Comparison of ENCODE assay signal across 8 mouse cellular contexts in the genomic region with DNA sequence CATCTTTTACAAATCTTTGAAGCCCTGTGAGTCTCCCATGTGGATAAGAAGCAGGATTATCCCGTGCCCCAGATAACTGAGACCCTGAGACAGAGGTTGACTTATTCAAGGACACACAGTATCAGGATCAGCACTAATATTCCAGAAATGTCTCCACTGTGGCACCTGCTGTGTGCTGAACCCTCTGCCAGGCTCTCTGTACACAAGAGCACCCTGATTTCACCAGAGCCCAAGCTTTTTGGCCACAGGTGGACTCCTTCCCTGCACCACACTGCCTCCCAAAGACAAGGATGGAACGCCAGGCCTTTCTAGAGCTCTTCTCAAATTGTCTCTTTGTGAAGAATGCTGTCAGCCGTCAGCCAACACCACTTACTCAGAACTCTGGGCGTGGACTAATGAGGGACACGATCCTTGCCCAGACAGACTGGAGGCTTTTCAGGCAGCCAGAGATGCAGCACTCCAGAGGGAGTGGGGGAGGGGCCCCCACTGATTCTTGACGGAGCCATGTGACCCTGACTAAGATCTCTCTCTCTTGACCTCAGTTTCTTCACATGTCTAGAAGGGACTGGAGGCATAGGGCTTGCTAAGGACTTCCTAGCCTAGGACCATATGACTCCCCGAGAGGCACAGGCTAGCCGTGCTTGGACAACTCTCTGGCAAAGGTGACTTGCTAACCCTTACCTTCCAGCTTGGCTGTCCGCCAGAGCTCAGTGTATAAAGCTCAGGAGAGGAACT.
DNase-seq lines count a peak whose midpoint lies in the region; ATAC-seq lines count a peak whose summit lies in the region.

No protein-coding gene starts in this region.

- 0 out of 2 replicates have a peak overlapping the region, but pooled peaks have one; percentile 18 for H3K27ac ChIP-seq in intestine, embryonic 16.5 days (ENCODE audit: low read length)
- H3K27ac ChIP-seq in midbrain, embryonic 12.5 days (replicated peaks) = no peak overlapping the region

- H3K4me2 ChIP-seq in intestine, embryonic 16.5 days (ENCODE audit: low read depth, low read length) = no peak overlapping the region
- H3K4me2 ChIP-seq in midbrain, embryonic 12.5 days (replicated peaks) = no peak overlapping the region

- H3K4me3 ChIP-seq in intestine, embryonic 16.5 days (ENCODE audit: low read length) = no peak overlapping the region
- H3K4me3 ChIP-seq in midbrain, embryonic 12.5 days = no peak overlapping the region

- no peak overlapping the region for H3K9ac ChIP-seq in intestine, embryonic 16.5 days (ENCODE audit: low read depth, low read length)
- H3K9ac ChIP-seq in midbrain, embryonic 12.5 days (replicated peaks) = no peak overlapping the region

- peak; percentile 78 for ATAC-seq in intestine, embryonic 16.5 days
- ATAC-seq in midbrain, embryonic 12.5 days (ENCODE audit: low FRiP score, low read depth) = peak; percentile 41; the same call in 1 of the 2 replicates
- no peak for ATAC-seq in megakaryocyte-erythroid progenitor cell, adult 5-6 weeks (replicated peaks; ENCODE audit: low FRiP score, low TSS enrichment, poor library complexity, severe bottlenecking)
- ATAC-seq in megakaryocyte, adult 5-6 weeks (ENCODE audit: poor library complexity, severe bottlenecking) = no peak

- peaks cover 22% of the 10 kb centered on the region for H3K4me1 ChIP-seq in intestine, embryonic 16.5 days (ENCODE audit: control insufficient read depth, insufficient read depth, low read length)
- H3K4me1 ChIP-seq in midbrain, embryonic 12.5 days = peaks cover 17% of the 10 kb centered on the region

- WGBS in intestine, embryonic 16.5 days = 25% methylated on average over 9 of the region's 9 CpGs
- 41% methylated on average over 9 of the region's 9 CpGs for WGBS in midbrain, embryonic 12.5 days

- H3K27me3 ChIP-seq in intestine, embryonic 16.5 days (replicated peaks; ENCODE audit: control insufficient read depth, insufficient read depth, low read length) = no peaks in the 10 kb centered on the region
- H3K27me3 ChIP-seq in midbrain, embryonic 12.5 days = peaks cover 13% of the 10 kb centered on the region; the same call in 1 of the 2 replicates

- H3K9me3 ChIP-seq in intestine, embryonic 16.5 days (ENCODE audit: control insufficient read depth, low read length) = no peaks in the 10 kb centered on the region
- no peaks in the 10 kb centered on the region for H3K9me3 ChIP-seq in midbrain, embryonic 12.5 days

- DNase-seq in right cerebral cortex, postnatal 10 days (ENCODE audit: low spot score in 2 of 2) = peak; percentile 45 to 55
- no peak for DNase-seq in right cerebral cortex, postnatal 25 days
- peak; percentile 74 for DNase-seq in gastrocnemius, postnatal 25 days
- no peak for DNase-seq in left cerebral cortex, adult 8-10 months (ENCODE audit: low spot score in 2 of 2)

- no peaks in the 10 kb centered on the region for H3K36me3 ChIP-seq in intestine, embryonic 16.5 days (ENCODE audit: control insufficient read depth, insufficient read depth, low read length)
- no peaks in the 10 kb centered on the region for H3K36me3 ChIP-seq in midbrain, embryonic 12.5 days

Comparison
In these comparisons a context has a peak if more than half of its experiments do, and no peak if none do; other contexts are left out.
1. DNase-seq: peak in right cerebral cortex, postnatal 10 days (2 of 2) and gastrocnemius, postnatal 25 days (single experiment); none in right cerebral cortex, postnatal 25 days (single experiment) and left cerebral cortex, adult 8-10 months (0 of 2).
2. ATAC-seq: peak in intestine, embryonic 16.5 days (single experiment) and midbrain, embryonic 12.5 days (single experiment); none in megakaryocyte-erythroid progenitor cell, adult 5-6 weeks (single experiment) and megakaryocyte, adult 5-6 weeks (single experiment).